Mouse (Mus musculus) neural tube, embryonic 10.5 days (tissue): ENCODE results near the gene Vmn1r51.
"Not testable (repeated sequence)": the region's sequence is repeated elsewhere in the genome, so short reads cannot be mapped to it uniquely, and the experiment has no call there.

ENCODE experiments used
- DNase-seq: peaks from one replicate; pipeline ENCODE4 v3.0.0-alpha.2; 2017; ENCODE audit warnings: low spot score; ENCODE audit errors: extremely low spot score

Gene Vmn1r51

GRCm38 (mm10) chr6:90122296-90122695 lies at the start of gene Vmn1r51:
Gene Vmn1r51 (plus strand): TSS chr6:90122596.
- DNase-seq, result not testable (repeated sequence)

GRCm38 (mm10) chr6:90078406-90078805 lies 44.0 kb upstream of the Vmn1r51 start, which contains the start of gene Vmn1r49:
Gene Vmn1r49 (minus strand): TSS chr6:90078506.
- DNase-seq, result no peak

DNA sequence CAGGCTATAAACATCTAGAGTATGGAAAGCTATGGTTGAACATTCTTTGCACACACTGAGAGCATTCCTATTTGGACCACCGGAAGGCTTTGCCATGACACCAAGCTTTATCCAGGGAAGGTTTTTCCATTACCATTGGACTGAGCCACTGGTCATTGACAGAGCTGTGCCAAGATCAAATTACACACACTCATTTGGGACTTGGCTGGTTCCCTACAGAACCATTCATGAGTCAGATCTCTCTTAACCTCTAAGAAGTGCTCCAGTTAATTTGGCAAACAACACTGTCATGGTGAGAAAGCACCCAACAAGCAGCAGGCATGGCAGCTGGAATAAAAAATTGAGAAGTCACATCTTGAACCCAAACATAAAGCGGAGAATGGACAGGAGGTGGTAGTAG lies 21.8 kb upstream of the Vmn1r51 start:
- no peak for DNase-seq

GRCm38 (mm10) chr6:90101130-90101529 lies 21.3 kb upstream of the Vmn1r51 start, which contains the start of gene Vmn1r50:
Gene Vmn1r50 (plus strand): TSS chr6:90101430.
- no peak for DNase-seq

- no peak for DNase-seq
Observed at GRCm38 (mm10) chr6:90160139-90160538, 37.7 kb downstream of the Vmn1r51 start.

DNA sequence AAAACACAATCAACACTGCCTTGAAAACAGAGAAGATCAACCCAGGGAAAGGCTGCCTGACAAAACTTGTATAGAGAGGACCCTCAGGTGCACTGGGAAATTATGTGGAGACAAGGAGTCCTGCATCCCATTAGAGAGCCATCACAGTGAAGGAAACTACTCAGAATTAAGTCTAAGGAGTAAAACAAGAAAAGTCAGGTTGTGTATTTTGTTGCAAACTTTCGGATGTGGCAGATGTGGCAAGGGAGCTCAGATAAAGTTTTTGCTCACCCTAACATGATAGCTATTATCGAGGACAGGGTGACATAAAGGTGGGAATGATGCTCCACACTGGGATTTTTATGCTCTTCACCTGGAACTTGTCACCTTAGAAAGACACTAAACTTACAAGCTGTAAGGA lies 52.1 kb downstream of the Vmn1r51 start, which contains the start of gene Vmn1r52:
Gene Vmn1r52 (plus strand): TSS at position 301 of the 400 bp plus-strand sequence.
- DNase-seq, result no peak
